Mouse (Mus musculus) heart, embryonic 12.5 days (tissue): ENCODE measurements around the gene Cacna1c. TPM values are rescaled to one million over a fixed set of nuclear protein-coding genes. Genes with fewer than 3 reads are reported as not detected.
A peak's percentile ranks its signal among the peaks of the same experiment; 100 is the strongest.
"Not testable (repeated sequence)": the region's sequence is repeated elsewhere in the genome, so short reads cannot be mapped to it uniquely, and the experiment has no call there.

Experiments
- ATAC-seq: fragments of 200-750 bp; cut with Nextera tagmentation; 2 replicates; pipeline ENCODE4 v1.8.0; 2017; ENCODE audit warnings: moderate TSS enrichment, moderate library complexity; ENCODE audit not compliant: insufficient number of reproducible peaks, low FRiP score
- H3K27ac ChIP-seq: fragments of 300-500 bp; sonication (generic); 2 replicates; pipeline ENCODE4 v1.5.1; 2016; ENCODE audit warnings: mild to moderate bottlenecking, moderate library complexity; ENCODE audit not compliant: poor library complexity, severe bottlenecking
- H3K27me3 ChIP-seq: fragments of 300-500 bp; sonication (generic); replicated peaks from 2 replicates; pipeline ENCODE4 v1.6.1; 2016; ENCODE audit warnings: mild to moderate bottlenecking, moderate library complexity
- H3K36me3 ChIP-seq: fragments of 300-500 bp; sonication (generic); 2 replicates; pipeline ENCODE4 v1.6.1; 2016; ENCODE audit warnings: mild to moderate bottlenecking, moderate library complexity
- H3K4me1 ChIP-seq: fragments of 300-500 bp; sonication (generic); replicated peaks from 2 replicates; pipeline ENCODE4 v1.6.1; 2016; ENCODE audit warnings: mild to moderate bottlenecking
- H3K4me2 ChIP-seq: fragments of 300-500 bp; sonication (generic); 2 replicates; pipeline ENCODE4 v1.6.1; 2016; ENCODE audit warnings: mild to moderate bottlenecking, moderate library complexity
- H3K4me3 ChIP-seq: fragments of 300-500 bp; sonication (generic); 2 replicates; pipeline ENCODE4 v1.5.1; 2016; ENCODE audit warnings: mild to moderate bottlenecking
- H3K9ac ChIP-seq: fragments of 300-500 bp; sonication (generic); 2 replicates; pipeline ENCODE4 v1.6.1; 2016; ENCODE audit warnings: mild to moderate bottlenecking, moderate library complexity
- H3K9me3 ChIP-seq: fragments of 300-500 bp; sonication (generic); replicated peaks from 2 replicates; pipeline ENCODE4 v1.6.1; 2016; ENCODE audit warnings: mild to moderate bottlenecking, moderate library complexity
- WGBS: fragments of 180-500 bp; shearing (Covaris S2); methylation state at CpG from one replicate; pipeline ENCODE4 v1.1.7; 2016; 5-methylcytosine and 5-hydroxymethylcytosine counted together
- polyA plus RNA-seq: library from polyadenylated mRNA; unstranded; fragments of >200 nt; fragmentation: Nextera tagmentation; extraction: Ambion mirVana; gene quantifications from 2 replicates; pipeline ENCODE4 v1.2.1, GENCODE M21; 2016

The Cacna1c gene
- polyA plus RNA-seq, 1 experiment from 2014 or later: 58.1 TPM

GRCm38 (mm10) chr6:119225731-119226130 lies 29.5 kb upstream of the Cacna1c start:
- H3K9me3 ChIP-seq: no peaks in the 10 kb centered on the region
- H3K27me3 ChIP-seq: peaks cover 12% of the 10 kb centered on the region; the same call in 1 of the 2 replicates
- ATAC-seq: no peak
- no peak overlapping the region for H3K4me2 ChIP-seq
- H3K36me3 ChIP-seq: no peaks in the 10 kb centered on the region
- 82% methylated on average over 6 of the region's 6 CpGs for WGBS
- H3K4me3 ChIP-seq: no peak overlapping the region
- H3K4me1 ChIP-seq: no peaks in the 10 kb centered on the region; the same call in 1 of the 2 replicates
- no peak overlapping the region for H3K27ac ChIP-seq
- no peak overlapping the region for H3K9ac ChIP-seq

DNA sequence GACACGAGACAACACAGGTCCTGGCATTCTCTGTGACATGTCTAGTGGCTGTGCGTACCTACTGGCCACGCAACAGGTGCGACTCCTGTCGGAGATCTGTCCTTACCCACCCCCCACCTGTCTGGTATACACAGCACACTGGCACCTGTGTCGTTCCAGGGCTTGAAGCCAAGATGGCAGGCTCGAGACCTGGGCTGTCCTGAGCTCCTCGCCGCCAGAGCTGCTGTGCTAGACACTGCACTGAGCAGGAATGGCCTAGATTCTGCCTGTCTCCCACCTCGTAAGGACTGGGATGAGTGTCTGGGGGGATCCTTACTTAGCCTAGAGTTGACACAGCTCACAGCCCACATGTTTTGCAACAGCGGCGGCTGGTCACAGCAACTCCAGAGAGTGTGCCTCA lies 29.0 kb upstream of the Cacna1c start:
- no peaks in the 10 kb centered on the region for H3K9me3 ChIP-seq
- WGBS: 80% methylated on average over 12 of the region's 12 CpGs
- no peak overlapping the region for H3K27ac ChIP-seq
- H3K36me3 ChIP-seq: no peaks in the 10 kb centered on the region
- H3K4me1 ChIP-seq: no peaks in the 10 kb centered on the region; the same call in 1 of the 2 replicates
- H3K4me3 ChIP-seq: no peak overlapping the region
- H3K9ac ChIP-seq: no peak overlapping the region
- H3K4me2 ChIP-seq: no peak overlapping the region
- no peak; the same call in 1 of the 2 replicates for ATAC-seq
- peaks cover 12% of the 10 kb centered on the region; the same call in 1 of the 2 replicates for H3K27me3 ChIP-seq

DNA sequence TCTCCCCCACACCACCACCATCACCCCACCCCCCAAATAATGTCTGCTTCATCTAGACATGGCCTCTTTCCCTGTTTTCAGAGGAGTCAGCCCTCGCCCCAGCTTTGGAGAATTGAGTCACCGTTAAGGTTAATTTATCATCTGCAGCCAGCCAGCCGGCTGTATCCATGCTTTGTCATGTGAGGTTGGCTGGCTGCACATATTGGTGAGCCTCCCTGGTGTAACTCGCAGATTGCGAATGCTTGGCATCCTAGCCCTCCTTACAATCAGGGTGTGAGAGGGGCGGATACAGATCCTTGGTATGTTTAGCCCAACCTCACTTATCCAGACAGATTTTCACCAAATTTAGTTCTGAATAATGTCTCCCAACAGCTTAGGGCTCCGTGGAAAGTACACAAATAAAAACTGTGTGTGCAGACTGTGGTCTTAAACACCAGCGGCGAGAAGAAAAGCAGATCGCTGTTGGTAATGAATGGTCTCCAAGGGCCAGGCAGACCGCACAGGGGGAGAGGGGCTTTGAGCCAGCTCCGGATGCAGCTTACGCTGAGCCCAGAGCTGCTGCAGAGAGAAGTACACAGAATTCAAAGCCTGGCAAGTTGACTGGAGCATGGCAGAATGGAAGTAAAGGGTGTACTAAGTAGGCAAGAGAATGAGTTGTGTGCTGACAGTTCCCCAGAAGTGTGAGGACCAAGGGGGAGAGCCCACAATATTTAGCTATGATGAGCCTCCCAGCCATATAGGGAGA lies 28.4 kb upstream of the Cacna1c start:
- ATAC-seq: no peak
- Histone ChIP-seq H3K36me3 (no peaks in the 10 kb centered on the region), H3K4me3 (no peak overlapping the region), H3K9ac (no peak overlapping the region), H3K4me1 (peaks cover 3% of the 10 kb centered on the region), H3K4me2 (no peak overlapping the region), H3K27me3 (peaks cover 12% of the 10 kb centered on the region; the same call in 1 of the 2 replicates), H3K27ac (no peak overlapping the region), H3K9me3 (no peaks in the 10 kb centered on the region)
- 75% methylated on average over 13 of the region's 13 CpGs for WGBS

GRCm38 (mm10) chr6:119220297-119220696 lies 24.1 kb upstream of the Cacna1c start:
- H3K27me3 ChIP-seq: peaks cover 2% of the 10 kb centered on the region; the same call in 1 of the 2 replicates
- no peak for ATAC-seq
- 42% methylated on average over 10 of the region's 10 CpGs for WGBS
- H3K4me3 ChIP-seq: no peak overlapping the region
- no peak overlapping the region for H3K27ac ChIP-seq
- H3K4me2 ChIP-seq: no peak overlapping the region
- H3K9ac ChIP-seq: no peak overlapping the region
- no peaks in the 10 kb centered on the region for H3K36me3 ChIP-seq
- peaks cover 42% of the 10 kb centered on the region for H3K4me1 ChIP-seq
- H3K9me3 ChIP-seq: no peaks in the 10 kb centered on the region

- ATAC-seq: no peak
- Histone ChIP-seq H3K27ac (no peak overlapping the region), H3K4me2 (no peak overlapping the region), H3K4me3 (no peak overlapping the region), H3K9ac (no peak overlapping the region), H3K4me1 (peaks cover 52% of the 10 kb centered on the region), H3K27me3 (no peaks in the 10 kb centered on the region), H3K36me3 (no peaks in the 10 kb centered on the region), H3K9me3 (no peaks in the 10 kb centered on the region)
- WGBS: 66% methylated on average over 15 of the region's 15 CpGs
Measured at GRCm38 (mm10) chr6:119219237-119219870, 23.1 kb upstream of the Cacna1c start.

GRCm38 (mm10) chr6:119218591-119218990 lies 22.4 kb upstream of the Cacna1c start:
- Histone ChIP-seq H3K9ac (no peak overlapping the region), H3K27me3 (no peaks in the 10 kb centered on the region), H3K4me2 (no peak overlapping the region), H3K4me1 (peaks cover 58% of the 10 kb centered on the region), H3K27ac (no peak overlapping the region; the same call in 1 of the 2 replicates), H3K9me3 (no peaks in the 10 kb centered on the region), H3K36me3 (no peaks in the 10 kb centered on the region), H3K4me3 (no peak overlapping the region)
- no peak for ATAC-seq
- WGBS: 75% methylated on average over 5 of the region's 5 CpGs

- ATAC-seq: no peak
Measured at GRCm38 (mm10) chr6:119217661-119218060, 21.4 kb upstream of the Cacna1c start.

GRCm38 (mm10) chr6:119215040-119215613 lies 18.9 kb upstream of the Cacna1c start:
- WGBS: 68% methylated on average over 10 of the region's 10 CpGs
- Histone ChIP-seq H3K27me3 (no peaks in the 10 kb centered on the region), H3K9ac (peak overlapping the region; percentile 60), H3K27ac (peak overlapping the region; percentile 84), H3K4me2 (peak overlapping the region; percentile 52), H3K9me3 (no peaks in the 10 kb centered on the region), H3K4me1 (peaks cover 66% of the 10 kb centered on the region), H3K36me3 (no peaks in the 10 kb centered on the region), H3K4me3 (no peak overlapping the region)
- peak; percentile 30; the same call in 1 of the 2 replicates for ATAC-seq

More at GRCm38 (mm10) chr6:119217661-119218060, 21.4 kb upstream of the Cacna1c start:
- Histone ChIP-seq H3K9me3 (no peaks in the 10 kb centered on the region), H3K27me3 (no peaks in the 10 kb centered on the region), H3K9ac (0 out of 2 replicates have a peak overlapping the region, but pooled peaks have one; percentile 7), H3K4me1 (peaks cover 66% of the 10 kb centered on the region), H3K36me3 (no peaks in the 10 kb centered on the region), H3K4me3 (no peak overlapping the region), H3K4me2 (no peak overlapping the region), H3K27ac (no peak overlapping the region)
- WGBS: 44% methylated on average over 4 of the region's 4 CpGs

DNA sequence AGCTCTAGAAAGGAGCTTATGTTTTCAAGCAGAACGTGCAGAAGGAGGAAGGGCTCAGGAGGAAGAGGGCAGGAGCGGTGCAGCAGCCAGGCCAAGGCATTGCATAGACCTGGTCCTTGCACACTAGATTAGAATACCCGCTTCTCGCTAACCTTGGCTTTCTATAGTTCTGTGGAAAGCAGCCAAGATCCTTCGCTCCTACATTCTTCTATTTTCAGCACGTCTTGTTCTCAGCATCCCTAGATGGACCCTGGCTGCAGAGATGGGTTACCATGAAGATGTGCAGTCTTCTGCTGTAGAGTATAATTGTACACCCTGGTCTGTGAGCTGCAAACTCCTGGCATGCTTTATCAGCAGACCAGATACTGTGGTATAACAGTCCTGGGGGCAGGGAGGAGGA lies 18.0 kb upstream of the Cacna1c start:
- Histone ChIP-seq H3K27ac (peak overlapping the region; percentile 84), H3K4me3 (no peak overlapping the region), H3K9me3 (no peaks in the 10 kb centered on the region), H3K27me3 (no peaks in the 10 kb centered on the region), H3K36me3 (no peaks in the 10 kb centered on the region), H3K4me1 (peaks cover 58% of the 10 kb centered on the region), H3K4me2 (peak overlapping the region; percentile 52), H3K9ac (0 out of 2 replicates have a peak overlapping the region, but pooled peaks have one; percentile 28)
- peak; percentile 42 for ATAC-seq
- 35% methylated on average over 6 of the region's 6 CpGs for WGBS

- peak overlapping the region; percentile 86 for H3K27ac ChIP-seq
- H3K4me3 ChIP-seq: no peak overlapping the region
- peaks cover 51% of the 10 kb centered on the region for H3K4me1 ChIP-seq
- WGBS: 39% methylated on average over 5 of the region's 5 CpGs
- H3K27me3 ChIP-seq: no peaks in the 10 kb centered on the region
- 0 out of 2 replicates have a peak overlapping the region, but pooled peaks have one; percentile 17 for H3K9ac ChIP-seq
- H3K9me3 ChIP-seq: no peaks in the 10 kb centered on the region
- H3K36me3 ChIP-seq: no peaks in the 10 kb centered on the region
- H3K4me2 ChIP-seq: no peak overlapping the region
- peak; percentile 45; the same call in 1 of the 2 replicates for ATAC-seq
Measured at GRCm38 (mm10) chr6:119213375-119213774, 17.2 kb upstream of the Cacna1c start.

DNA sequence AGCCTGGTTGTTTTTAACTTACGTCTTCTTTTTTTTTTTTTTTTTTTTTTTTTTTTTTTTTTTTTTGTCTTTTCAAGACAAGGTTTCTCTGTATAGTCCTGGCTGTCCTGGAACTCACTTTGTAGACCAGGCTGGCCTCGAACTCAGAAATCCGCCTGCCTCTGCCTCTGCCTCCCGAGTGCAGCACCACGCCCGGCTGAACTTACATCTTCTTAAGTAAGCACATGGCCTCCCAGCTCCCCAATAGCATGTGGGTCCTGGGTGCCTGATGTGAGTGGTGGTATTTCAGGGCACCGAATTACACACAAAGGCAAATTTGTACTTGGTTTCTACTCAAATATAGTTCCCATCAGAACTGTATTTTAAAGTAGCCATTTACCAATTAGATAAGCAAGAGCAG lies 9.8 kb upstream of the Cacna1c start:
- WGBS: 89% methylated on average over 7 of the region's 7 CpGs
- not testable (repeated sequence) for H3K4me3 ChIP-seq

More for the DNA sequence above, 9.8 kb upstream of the Cacna1c start:
- H3K27ac ChIP-seq, H3K9me3 ChIP-seq, H3K9ac ChIP-seq, H3K36me3 ChIP-seq, H3K27me3 ChIP-seq, H3K4me2 ChIP-seq, ATAC-seq: not testable (repeated sequence)
- peaks cover 29% of the 10 kb centered on the region for H3K4me1 ChIP-seq
